Mouse (Mus musculus) limb, embryonic 12.5 days (tissue): ENCODE data around the gene Lgr4. TPM values are rescaled to one million over a fixed set of nuclear protein-coding genes. Genes with fewer than 3 reads are reported as not detected.

ENCODE experiments used
- ATAC-seq: fragments of 200-750 bp; cut with Nextera tagmentation; 2 replicates; pipeline ENCODE4 v1.8.0; 2017; ENCODE audit warnings: low read depth, moderate TSS enrichment; ENCODE audit not compliant: insufficient number of reproducible peaks, insufficient read depth, low FRiP score, low TSS enrichment
- H3K27ac ChIP-seq: fragments of 300-500 bp; sonication (generic); 2 replicates; pipeline ENCODE4 v1.5.1; 2016; ENCODE audit warnings: mild to moderate bottlenecking, moderate library complexity
- H3K27me3 ChIP-seq: fragments of 300-500 bp; sonication (generic); 2 replicates; pipeline ENCODE4 v1.6.1; 2016; ENCODE audit warnings: mild to moderate bottlenecking, moderate library complexity
- H3K36me3 ChIP-seq: fragments of 300-500 bp; sonication (generic); 2 replicates; pipeline ENCODE4 v1.6.1; 2016; ENCODE audit warnings: mild to moderate bottlenecking, moderate library complexity
- H3K4me1 ChIP-seq: fragments of 300-500 bp; sonication (generic); replicated peaks from 2 replicates; pipeline ENCODE4 v1.6.1; 2016
- H3K4me2 ChIP-seq: fragments of 300-500 bp; sonication (generic); 2 replicates; pipeline ENCODE4 v1.6.1; 2016; ENCODE audit warnings: mild to moderate bottlenecking, moderate library complexity
- H3K4me3 ChIP-seq: fragments of 300-500 bp; sonication (generic); replicated peaks from 2 replicates; pipeline ENCODE4 v1.5.1; 2016; ENCODE audit warnings: mild to moderate bottlenecking
- H3K9ac ChIP-seq: fragments of 300-500 bp; sonication (generic); replicated peaks from 2 replicates; pipeline ENCODE4 v1.6.1; 2016; ENCODE audit warnings: mild to moderate bottlenecking, moderate library complexity
- H3K9me3 ChIP-seq: fragments of 300-500 bp; sonication (generic); 2 replicates; pipeline ENCODE4 v1.6.1; 2016; ENCODE audit warnings: mild to moderate bottlenecking, moderate library complexity
- WGBS: fragments of 180-500 bp; shearing (Covaris S2); methylation state at CpG from one replicate; pipeline ENCODE4 v1.1.7; 2016; 5-methylcytosine and 5-hydroxymethylcytosine counted together
- polyA plus RNA-seq: library from polyadenylated mRNA; unstranded; fragments of >200 nt; fragmentation: Nextera tagmentation; extraction: Ambion mirVana; gene quantifications from 2 replicates; pipeline ENCODE4 v1.2.1, GENCODE M21; 2016

Lgr4 gene
- polyA plus RNA-seq, 1 experiment from 2014 or later = 22.1 TPM

DNA sequence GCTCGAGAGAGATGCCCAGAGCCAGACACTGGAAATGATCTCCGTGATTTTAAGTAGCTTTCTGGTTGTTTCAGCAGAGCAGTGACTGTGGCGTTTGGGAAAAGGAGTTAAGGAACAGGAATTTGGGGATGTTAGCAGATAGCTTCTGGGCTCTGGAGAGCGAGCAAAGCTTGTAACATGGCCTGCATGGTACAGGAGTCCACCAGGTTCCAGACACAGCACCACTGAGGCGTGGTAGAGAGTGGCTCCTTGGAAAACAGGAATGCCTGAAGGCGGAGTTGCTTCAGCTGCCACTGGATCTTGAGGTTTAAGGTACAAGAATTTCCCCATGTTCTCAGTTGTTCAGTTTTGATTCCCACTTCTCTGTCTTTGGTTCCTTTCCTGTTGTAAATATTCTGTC lies 59.9 kb downstream of the Lgr4 start:
- Histone ChIP-seq H3K27me3 (no peaks in the 10 kb centered on the region), H3K4me2 (no peak overlapping the region), H3K27ac (no peak overlapping the region), H3K9ac (no peak overlapping the region), H3K4me3 (no peak overlapping the region), H3K36me3 (peaks cover 9% of the 10 kb centered on the region), H3K4me1 (peaks cover 11% of the 10 kb centered on the region), H3K9me3 (no peaks in the 10 kb centered on the region)
- no peak for ATAC-seq
- 88% methylated on average over 6 of the region's 6 CpGs for WGBS

DNA sequence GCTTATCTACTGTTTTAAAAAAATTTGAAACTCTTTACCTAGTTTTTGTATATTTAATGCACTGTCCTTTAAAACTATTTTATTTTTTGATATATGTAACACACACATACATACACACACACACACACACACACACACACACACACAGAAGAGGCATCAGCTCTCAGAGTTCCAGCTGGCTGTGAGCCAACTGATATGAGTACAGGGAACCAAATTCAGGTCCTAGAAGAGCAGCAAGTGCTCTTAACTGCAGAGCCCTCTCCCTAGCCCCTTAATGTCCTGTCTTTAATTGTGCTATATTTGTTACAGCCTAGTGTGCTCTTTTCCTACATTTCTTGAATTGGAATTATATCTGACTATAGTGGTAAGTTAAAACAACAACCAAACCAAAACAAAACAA lies 61.8 kb downstream of the Lgr4 start:
- Histone ChIP-seq H3K27me3 (no peaks in the 10 kb centered on the region), H3K4me1 (0 out of 2 replicates have a peak, but pooled peaks cover under 1% of the 10 kb centered on the region), H3K9ac (no peak overlapping the region), H3K4me2 (no peak overlapping the region), H3K9me3 (no peaks in the 10 kb centered on the region), H3K27ac (no peak overlapping the region), H3K4me3 (no peak overlapping the region), H3K36me3 (peaks cover 9% of the 10 kb centered on the region)
- ATAC-seq = no peak

GRCm38 (mm10) chr2:109983435-109983834 lies 66.0 kb downstream of the Lgr4 start:
- no peak overlapping the region for H3K4me2 ChIP-seq
- H3K27ac ChIP-seq = no peak overlapping the region
- H3K4me1 ChIP-seq = peaks cover 41% of the 10 kb centered on the region
- H3K9ac ChIP-seq = no peak overlapping the region
- H3K4me3 ChIP-seq = no peak overlapping the region
- ATAC-seq = no peak
- H3K36me3 ChIP-seq = no peaks in the 10 kb centered on the region; the same call in 1 of the 2 replicates
- H3K9me3 ChIP-seq = no peaks in the 10 kb centered on the region
- H3K27me3 ChIP-seq = no peaks in the 10 kb centered on the region
- 90% methylated on average over 6 of the region's 6 CpGs for WGBS

- peaks cover 56% of the 10 kb centered on the region for H3K4me1 ChIP-seq
- H3K9ac ChIP-seq = no peak overlapping the region
- no peak overlapping the region for H3K4me3 ChIP-seq
- no peaks in the 10 kb centered on the region; the same call in 1 of the 2 replicates for H3K36me3 ChIP-seq
- no peaks in the 10 kb centered on the region for H3K27me3 ChIP-seq
- ATAC-seq = no peak
- H3K9me3 ChIP-seq = no peaks in the 10 kb centered on the region
- H3K4me2 ChIP-seq = no peak overlapping the region
- H3K27ac ChIP-seq = peak overlapping the region; percentile 69; the same call in 1 of the 2 replicates
- WGBS = 43% methylated on average over 1 of the region's 1 CpGs
Observed at GRCm38 (mm10) chr2:109984930-109985329, 67.5 kb downstream of the Lgr4 start.

- H3K27ac ChIP-seq = peak overlapping the region; percentile 69
- H3K4me3 ChIP-seq = no peak overlapping the region
- no peaks in the 10 kb centered on the region for H3K27me3 ChIP-seq
- 52% methylated on average over 9 of the region's 9 CpGs for WGBS
- ATAC-seq = no peak
- no peaks in the 10 kb centered on the region for H3K9me3 ChIP-seq
- H3K36me3 ChIP-seq = no peaks in the 10 kb centered on the region; the same call in 1 of the 2 replicates
- H3K4me2 ChIP-seq = no peak overlapping the region
- H3K9ac ChIP-seq = no peak overlapping the region
- peaks cover 62% of the 10 kb centered on the region for H3K4me1 ChIP-seq
Observed at GRCm38 (mm10) chr2:109985560-109985959, 68.1 kb downstream of the Lgr4 start.

DNA sequence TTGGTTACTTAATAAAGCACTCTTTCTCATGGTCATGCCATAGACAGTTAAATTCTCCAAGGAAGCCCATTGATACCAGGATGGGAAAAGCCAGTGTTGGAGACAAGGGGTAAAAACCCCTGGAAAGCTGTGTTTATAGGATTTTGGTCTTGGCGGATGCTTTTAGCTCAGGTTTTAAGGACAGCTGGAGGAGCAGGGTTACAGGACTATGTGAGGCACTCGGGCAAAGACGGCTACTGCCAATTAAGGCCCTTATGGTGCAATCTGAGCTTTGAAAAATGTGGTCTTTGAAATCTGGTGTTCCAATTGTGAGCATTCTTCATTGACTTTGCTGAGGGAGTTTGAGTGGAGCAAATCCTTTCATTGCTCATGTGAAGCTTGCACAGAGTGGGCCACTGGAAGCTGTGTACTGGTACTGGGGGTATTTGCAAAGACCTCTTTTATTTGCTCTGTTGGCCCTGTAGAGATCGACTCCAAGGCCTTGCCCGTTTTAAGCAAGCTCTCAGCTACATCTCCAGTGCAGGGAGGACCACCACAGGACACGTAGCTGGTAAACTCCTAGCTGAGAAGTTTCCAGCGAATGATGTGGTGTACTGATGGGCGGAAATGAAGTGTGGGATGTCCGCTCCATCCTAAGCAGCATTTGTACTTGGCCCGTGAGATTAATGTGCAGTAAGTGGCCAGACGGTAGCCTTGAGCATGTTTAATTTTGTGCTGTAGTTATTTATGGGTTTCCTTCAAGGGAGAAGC lies 68.8 kb downstream of the Lgr4 start:
- 53% methylated on average over 11 of the region's 11 CpGs for WGBS
- Histone ChIP-seq H3K27me3 (no peaks in the 10 kb centered on the region), H3K9ac (no peak overlapping the region), H3K9me3 (no peaks in the 10 kb centered on the region), H3K4me3 (no peak overlapping the region), H3K36me3 (no peaks in the 10 kb centered on the region; the same call in 1 of the 2 replicates), H3K4me2 (no peak overlapping the region), H3K4me1 (peaks cover 68% of the 10 kb centered on the region), H3K27ac (peak overlapping the region; percentile 69; the same call in 1 of the 2 replicates)
- ATAC-seq = no peak

- no peaks in the 10 kb centered on the region for H3K9me3 ChIP-seq
- no peak overlapping the region for H3K9ac ChIP-seq
- no peaks in the 10 kb centered on the region for H3K36me3 ChIP-seq
- H3K27ac ChIP-seq = no peak overlapping the region
- no peak overlapping the region for H3K4me2 ChIP-seq
- H3K4me3 ChIP-seq = no peak overlapping the region
- 55% methylated on average over 5 of the region's 5 CpGs for WGBS
- H3K4me1 ChIP-seq = peaks cover 70% of the 10 kb centered on the region
- H3K27me3 ChIP-seq = no peaks in the 10 kb centered on the region
- no peak for ATAC-seq
Observed at GRCm38 (mm10) chr2:109987946-109988345, 70.5 kb downstream of the Lgr4 start.

GRCm38 (mm10) chr2:109989196-109989595 lies 71.7 kb downstream of the Lgr4 start:
- Histone ChIP-seq H3K9ac (no peak overlapping the region), H3K9me3 (no peaks in the 10 kb centered on the region), H3K27me3 (no peaks in the 10 kb centered on the region), H3K27ac (peak overlapping the region; percentile 72), H3K36me3 (no peaks in the 10 kb centered on the region), H3K4me3 (no peak overlapping the region), H3K4me1 (peaks cover 70% of the 10 kb centered on the region), H3K4me2 (no peak overlapping the region)
- WGBS = 0% methylated on average over 3 of the region's 3 CpGs
- ATAC-seq = no peak

GRCm38 (mm10) chr2:109989679-109990473 lies 72.4 kb downstream of the Lgr4 start:
- WGBS = 35% methylated on average over 8 of the region's 8 CpGs
- H3K36me3 ChIP-seq = no peaks in the 10 kb centered on the region
- H3K27me3 ChIP-seq = no peaks in the 10 kb centered on the region
- H3K4me3 ChIP-seq = no peak overlapping the region
- H3K4me2 ChIP-seq = no peak overlapping the region
- H3K9me3 ChIP-seq = no peaks in the 10 kb centered on the region
- peaks cover 67% of the 10 kb centered on the region for H3K4me1 ChIP-seq
- peak overlapping the region; percentile 66 for H3K27ac ChIP-seq
- no peak overlapping the region for H3K9ac ChIP-seq
- ATAC-seq = no peak

DNA sequence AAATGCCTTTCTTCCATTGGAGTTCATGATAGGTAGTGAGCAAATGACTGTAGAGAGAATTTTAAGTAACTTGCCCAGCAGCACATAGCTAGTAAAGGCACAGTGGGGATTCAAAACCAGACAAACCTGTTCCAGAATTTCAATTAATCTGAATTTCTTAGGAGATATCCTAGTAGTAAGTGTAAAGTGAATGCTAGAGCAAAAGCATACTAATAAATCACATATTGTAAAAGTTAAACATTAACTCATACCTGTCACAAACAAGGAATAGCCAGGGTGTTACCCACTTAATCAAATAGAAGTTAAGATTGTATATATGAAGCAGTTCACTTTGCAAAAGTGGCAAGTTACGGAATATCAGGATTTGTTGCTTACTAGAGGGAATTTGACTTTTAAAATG lies 74.3 kb downstream of the Lgr4 start:
- Histone ChIP-seq H3K9me3 (no peaks in the 10 kb centered on the region), H3K4me1 (peaks cover 67% of the 10 kb centered on the region), H3K9ac (no peak overlapping the region), H3K27ac (no peak overlapping the region), H3K36me3 (no peaks in the 10 kb centered on the region), H3K4me3 (no peak overlapping the region), H3K27me3 (no peaks in the 10 kb centered on the region), H3K4me2 (no peak overlapping the region)
- ATAC-seq = no peak
- WGBS = 50% methylated on average over 1 of the region's 1 CpGs

GRCm38 (mm10) chr2:109992448-109993073 lies 75.1 kb downstream of the Lgr4 start:
- no peak for ATAC-seq
- Histone ChIP-seq H3K4me1 (peaks cover 60% of the 10 kb centered on the region), H3K4me2 (no peak overlapping the region), H3K36me3 (no peaks in the 10 kb centered on the region), H3K27me3 (no peaks in the 10 kb centered on the region), H3K9me3 (no peaks in the 10 kb centered on the region), H3K4me3 (no peak overlapping the region), H3K27ac (no peak overlapping the region), H3K9ac (no peak overlapping the region)
- 33% methylated on average over 11 of the region's 11 CpGs for WGBS
